Mouse (Mus musculus): ENCODE data around the gene Cbx3. TPM values are rescaled to one million over a fixed set of nuclear protein-coding genes. Genes with fewer than 3 reads are reported as not detected.

The Cbx3 gene
- total and polyA plus RNA-seq, 3 experiments = 145 to 300 (median 258) TPM

- H3K27ac ChIP-seq (ENCODE audit: insufficient read depth, low read depth) = no peak overlapping the region
- in situ Hi-C loops (cut with MboI; ENCODE audit: low pct_ligation_motif_present, low pct_unique_long_range_greater_than_20kb, low sequenced_read_pairs) = no loop called here
- H3K36me3 ChIP-seq (replicated peaks in 1 of 2; ENCODE audit: control insufficient read depth in 1 of 2, insufficient read depth in 1 of 2, low read length in 1 of 2) = no peaks in the 10 kb centered on the region
- no peak overlapping the region for H3K9ac ChIP-seq (ENCODE audit: insufficient read depth, low read depth)
- H3K4me2 ChIP-seq (ENCODE audit: insufficient read depth, low read depth, poor library complexity, severe bottlenecking) = no peak overlapping the region
- dilution Hi-C loops (cut with MboI; ENCODE audit: extremely low pct_ligation_motif_present, extremely low pct_unique_long_range_greater_than_20kb, low sequenced_read_pairs) = no loop called here
- no peak for DNase-seq (ENCODE audit: extremely low read depth)
- H3K4me1 ChIP-seq (ENCODE audit: control insufficient read depth in 1 of 2, insufficient read depth in 2 of 2) = peaks cover 0 to 5% of the 10 kb centered on the region in 2 experiments; a peak in 1 of 4 replicates
- no peaks in the 10 kb centered on the region for H3K79me2 ChIP-seq (replicated peaks; ENCODE audit: control insufficient read depth, extremely low read depth, insufficient read depth, poor library complexity, severe bottlenecking)
- H3K9me3 ChIP-seq (replicated peaks; ENCODE audit: low read length) = peaks cover 6% of the 10 kb centered on the region
- H3K4me3 ChIP-seq (replicated peaks in 1 of 3; ENCODE audit: low read depth in 2 of 3, low read length in 2 of 3, poor library complexity in 1 of 3) = no peak overlapping the region
- peaks cover 2% of the 10 kb centered on the region for H3K27me3 ChIP-seq (replicated peaks)
- no peak for TF ChIP-seq NELFE (IDR thresholded peaks at IDR 0.05; ENCODE audit: low read depth, low read length)
- no peak for TF ChIP-seq MXI1 (IDR thresholded peaks at IDR 0.05; ENCODE audit: low read depth, low read length)
- TF ChIP-seq POLR2A (IDR thresholded peaks at IDR 0.05; ENCODE audit: low read depth, low read length) = no peak
- no peak for TF ChIP-seq ZKSCAN1 (IDR thresholded peaks at IDR 0.05; ENCODE audit: borderline replicate concordance, low read depth, low read length)
- TF ChIP-seq KAT2A (IDR thresholded peaks at IDR 0.05; ENCODE audit: insufficient replicate concordance, low read length) = no peak
- TF ChIP-seq ZMIZ1 (IDR thresholded peaks at IDR 0.05; ENCODE audit: low read depth, low read length) = no peak
- no peak for TF ChIP-seq JUND (conservative IDR thresholded peaks at IDR 0.05; ENCODE audit: low read depth, low read length)
- no peak for TF ChIP-seq ZNF384 (IDR thresholded peaks at IDR 0.05; ENCODE audit: low read depth, low read length)
- TF ChIP-seq NRF1 (IDR thresholded peaks at IDR 0.05; ENCODE audit: low read depth, low read length) = no peak
- no peak for TF ChIP-seq CHD2 (IDR thresholded peaks at IDR 0.05; ENCODE audit: low read length)
- TF ChIP-seq TCF12 (IDR thresholded peaks at IDR 0.05; ENCODE audit: low read depth, low read length) = no peak
Observed at GRCm38 (mm10) chr6:51424537-51424936, 45.6 kb upstream of the Cbx3 start.

- peak; percentile 69 for DNase-seq (ENCODE audit: extremely low read depth)
- dilution Hi-C loops (cut with MboI; ENCODE audit: extremely low pct_ligation_motif_present, extremely low pct_unique_long_range_greater_than_20kb, low sequenced_read_pairs) = no loop called here
- peak within 1 kb of the TSS in 1 of 3 experiments; percentile 41 for H3K4me3 ChIP-seq (replicated peaks in 1 of 3; ENCODE audit: low read depth in 2 of 3, low read length in 2 of 3, poor library complexity in 1 of 3)
Observed at GRCm38 (mm10) chr6:51432535-51433397, 37.4 kb upstream of the Cbx3 start, which contains the start of gene Nfe2l3. Nfe2l3 (plus strand) TSS chr6:51432670.

More at GRCm38 (mm10) chr6:51432535-51433397, 37.4 kb upstream of the Cbx3 start, which contains the start of gene Nfe2l3:
- in situ Hi-C loops (cut with MboI; ENCODE audit: low pct_ligation_motif_present, low pct_unique_long_range_greater_than_20kb, low sequenced_read_pairs) = loop anchor here (10.0 kb wide), 1 partner anchor 48 kb away; no protein-coding TSS in a partner anchor
- Histone ChIP-seq H3K4me2 (ENCODE audit: insufficient read depth, low read depth, poor library complexity, severe bottlenecking) (peak within 1 kb of the TSS; percentile 62), H3K79me2 (replicated peaks; ENCODE audit: control insufficient read depth, extremely low read depth, insufficient read depth, poor library complexity, severe bottlenecking) (no peaks in the 10 kb centered on the region), H3K36me3 (replicated peaks in 1 of 2; ENCODE audit: control insufficient read depth in 1 of 2, insufficient read depth in 1 of 2, low read length in 1 of 2) (no peaks in the 10 kb centered on the region), H3K4me1 (ENCODE audit: control insufficient read depth in 1 of 2, insufficient read depth in 2 of 2) (peaks cover 8 to 9% of the 10 kb centered on the region in 2 experiments; a peak in 3 of 4 replicates), H3K9ac (ENCODE audit: insufficient read depth, low read depth) (no peak within 1 kb of the TSS), H3K27ac (ENCODE audit: insufficient read depth, low read depth) (no peak within 1 kb of the TSS), H3K9me3 (replicated peaks; ENCODE audit: low read length) (no peaks in the 10 kb centered on the region), H3K27me3 (replicated peaks) (peaks cover 36% of the 10 kb centered on the region)
- TF ChIP-seq USF2 (conservative IDR thresholded peaks at IDR 0.05; ENCODE audit: low read depth, low read length) (no peak), MYC (IDR thresholded peaks at IDR 0.05; ENCODE audit: low read depth, low read length) (no peak), KAT2A (IDR thresholded peaks at IDR 0.05; ENCODE audit: insufficient replicate concordance, low read length) (no peak), NELFE (IDR thresholded peaks at IDR 0.05; ENCODE audit: low read depth, low read length) (no peak), HCFC1 (IDR thresholded peaks at IDR 0.05; ENCODE audit: low read depth, low read length) (no peak), IRF4 (IDR thresholded peaks at IDR 0.05; ENCODE audit: low read depth, low read length) (no peak), BHLHE40 (IDR thresholded peaks at IDR 0.05; ENCODE audit: low read depth, low read length) (no peak), ETS1 (conservative IDR thresholded peaks at IDR 0.05; ENCODE audit: low read depth, low read length) (no peak), RAD21 (IDR thresholded peaks at IDR 0.05; ENCODE audit: low read depth, low read length) (no peak), TCF12 (IDR thresholded peaks at IDR 0.05; ENCODE audit: low read depth, low read length) (no peak), PAX5 (IDR thresholded peaks at IDR 0.05; ENCODE audit: low read length) (no peak), E2F4 (IDR thresholded peaks at IDR 0.05; ENCODE audit: insufficient replicate concordance, low read depth, low read length) (no peak)

Data from CH12.LX (cell line).